Mouse (Mus musculus): Measurements from ENCODE around the gene Phf24. TPM values are rescaled to one million over a fixed set of nuclear protein-coding genes. Genes with fewer than 3 reads are reported as not detected.

The Phf24 gene
- not detected in 4 replicates for total RNA-seq (2023)

GRCm38 (mm10) chr4:42916617-42917401, at the start of gene Phf24:
Phf24 (plus strand) TSS chr4:42916660.

GRCm38 (mm10) chr4:42874134-42874533, 42.3 kb upstream of the Phf24 start, which contains the start of gene Fam205c:
Fam205c (minus strand) TSS chr4:42874234.

GRCm38 (mm10) chr4:42949676-42950051, 33.2 kb downstream of the Phf24 start, which contains the start of gene Dnajb5:
Dnajb5 (plus strand) TSS chr4:42949814.

GRCm38 (mm10) chr4:42969304-42969703, 52.8 kb downstream of the Phf24 start, which contains the start of gene 1700022I11Rik:
1700022I11Rik (plus strand) TSS chr4:42969604.

Other genes starting within 250 kb of the Phf24 start
- gene 4930578G10Rik, start 181.1 kb upstream of the Phf24 start, total RNA-seq (2023): not detected in 4 replicates
- gene Ccl19, start 160.1 kb upstream of the Phf24 start, total RNA-seq (2023): not detected in 4 replicates
- not detected in 4 replicates for gene Ccl21a, start 142.7 kb upstream of the Phf24 start, total RNA-seq (2023)
- gene Fam205a1, start 62.8 kb upstream of the Phf24 start, total RNA-seq (2023): not detected in 4 replicates
- not detected in 4 replicates for gene Gm12394, start 59.9 kb upstream of the Phf24 start, total RNA-seq (2023)
- gene Fam205c, start 42.4 kb upstream of the Phf24 start, total RNA-seq (2023): not detected in 4 replicates
- 33.1 to 42.0 TPM (median 37.5 TPM) in 4 replicates for gene Dnajb5, start 33.2 kb downstream of the Phf24 start, total RNA-seq (2023)
- gene 1700022I11Rik, start 52.9 kb downstream of the Phf24 start, total RNA-seq (2023): not detected in 4 replicates
- 98.6 to 113 TPM (median 106 TPM) in 4 replicates for gene Vcp, start 83.8 kb downstream of the Phf24 start, total RNA-seq (2023)
- gene Fancg, start 93.8 kb downstream of the Phf24 start, total RNA-seq (2023): 27.6 to 34.9 TPM (median 32.9 TPM) in 4 replicates
- gene Pigo, start 109.2 kb downstream of the Phf24 start, total RNA-seq (2023): 33.1 to 43.8 TPM (median 42.4 TPM) in 4 replicates
- 59.6 to 79.8 TPM (median 72.1 TPM) in 4 replicates for gene Stoml2, start 115.0 kb downstream of the Phf24 start, total RNA-seq (2023)
- 21.7 to 35.2 TPM (median 25.9 TPM) in 4 replicates for gene Fam214b, start 129.6 kb downstream of the Phf24 start, total RNA-seq (2023)
- gene Unc13b, start 142.3 kb downstream of the Phf24 start, total RNA-seq (2023): 0.26 to 1.8 TPM (median 1.1 TPM) in 4 replicates

All from B cell, adult 62 days (primary cell).